Mouse (Mus musculus): ENCODE data around the gene Med22. TPM values are rescaled to one million over a fixed set of nuclear protein-coding genes. Genes with fewer than 3 reads are reported as not detected.

Med22 gene
- polyA plus RNA-seq, 1 experiment from 2014 or later = 77.3 TPM

DNA sequence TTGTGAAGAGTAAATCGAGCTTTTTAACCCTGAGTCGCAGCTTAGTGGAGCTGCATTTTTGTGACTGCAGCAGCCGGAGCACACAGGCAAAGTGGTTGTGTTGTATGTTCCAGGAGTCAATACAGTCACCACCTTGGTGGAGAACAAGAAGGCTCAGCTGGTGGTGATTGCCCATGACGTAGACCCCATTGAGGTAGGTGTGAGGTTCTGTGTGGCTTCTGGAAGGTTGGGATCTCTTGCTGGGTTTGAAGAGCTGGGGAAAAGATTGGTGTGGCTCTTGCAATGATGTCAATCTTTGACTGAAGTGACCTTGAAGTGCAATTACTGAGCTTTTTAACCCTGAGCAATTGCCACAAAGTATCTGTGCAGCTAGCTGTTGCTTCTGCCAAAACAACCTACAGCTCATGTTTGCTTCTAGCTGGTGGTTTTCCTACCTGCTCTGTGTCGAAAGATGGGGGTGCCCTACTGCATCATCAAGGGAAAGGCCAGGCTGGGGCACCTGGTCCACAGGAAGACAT is 1.8 kb upstream of the Med22 start:
- ATAC-seq (ENCODE audit: low FRiP score) (no peak), DNase-seq (ENCODE audit: low spot score) (no peak)
- H3K9me3 ChIP-seq (ENCODE audit: control insufficient read depth, low read length) = no peaks in the 10 kb centered on the region
- H3K27ac ChIP-seq (ENCODE audit: low read depth, low read length) = no peak overlapping the region
- peak overlapping the region; percentile 89 for H3K4me3 ChIP-seq (ENCODE audit: low read depth, low read length)
- H3K4me2 ChIP-seq (replicated peaks; ENCODE audit: low read depth, low read length) = peak overlapping the region; percentile 98
- H3K4me1 ChIP-seq (replicated peaks; ENCODE audit: control insufficient read depth, insufficient read depth, low read length) = peaks cover 14% of the 10 kb centered on the region
- peak overlapping the region; percentile 92 for H3K9ac ChIP-seq (ENCODE audit: low read depth, low read length)
- 78% methylated on average over 5 of the region's 5 CpGs for WGBS
- no peaks in the 10 kb centered on the region for H3K27me3 ChIP-seq (ENCODE audit: control insufficient read depth, insufficient read depth, low read length)
- H3K36me3 ChIP-seq (ENCODE audit: control insufficient read depth, insufficient read depth, low read length) = peaks cover 14% of the 10 kb centered on the region

DNA sequence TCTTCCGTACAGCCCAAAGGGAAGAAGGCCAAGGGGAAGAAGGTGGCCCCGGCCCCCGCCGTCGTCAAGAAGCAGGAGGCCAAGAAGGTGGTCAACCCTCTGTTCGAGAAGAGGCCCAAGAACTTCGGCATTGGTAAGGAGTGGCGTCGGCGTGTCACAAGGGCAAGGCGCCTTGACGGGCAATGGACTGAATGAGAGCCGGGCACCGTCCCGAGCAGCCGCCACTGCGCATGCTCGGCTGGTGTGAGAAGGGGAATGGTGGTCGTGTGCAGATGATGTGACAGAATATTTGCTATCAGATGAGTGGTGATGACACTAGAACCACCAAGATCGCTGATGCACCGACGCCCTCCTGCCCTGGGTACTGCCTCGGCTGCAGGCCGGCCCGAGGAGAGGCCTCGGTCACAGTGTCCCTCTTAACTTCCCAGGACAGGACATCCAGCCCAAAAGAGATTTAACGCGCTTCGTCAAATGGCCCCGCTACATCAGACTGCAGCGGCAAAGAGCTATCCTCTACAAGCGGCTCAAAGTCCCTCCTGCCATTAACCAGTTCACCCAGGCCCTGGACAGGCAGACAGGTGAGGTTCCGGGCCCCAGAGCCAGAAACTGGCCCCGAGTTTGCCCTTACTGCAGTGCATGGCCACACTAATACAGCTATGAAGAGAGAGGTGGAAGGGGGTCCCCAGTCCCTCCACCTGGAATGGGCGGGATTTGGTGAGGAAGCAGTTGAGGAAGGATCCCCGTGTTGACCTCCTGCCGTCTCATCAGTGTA is 703 bp upstream of the Med22 start:
- H3K4me2 ChIP-seq (replicated peaks; ENCODE audit: low read depth, low read length) = peak overlapping the region; percentile 98
- peak; percentile 51 for ATAC-seq (ENCODE audit: low FRiP score)
- no peaks in the 10 kb centered on the region for H3K9me3 ChIP-seq (ENCODE audit: control insufficient read depth, low read length)
- no peaks in the 10 kb centered on the region for H3K27me3 ChIP-seq (ENCODE audit: control insufficient read depth, insufficient read depth, low read length)
- H3K27ac ChIP-seq (ENCODE audit: low read depth, low read length) = peak overlapping the region; percentile 87
- DNase-seq (ENCODE audit: low spot score) = peak; percentile 82
- peak overlapping the region; percentile 89 for H3K4me3 ChIP-seq (ENCODE audit: low read depth, low read length)
- H3K36me3 ChIP-seq (ENCODE audit: control insufficient read depth, insufficient read depth, low read length) = peaks cover 14% of the 10 kb centered on the region
- 2% methylated on average over 37 of the region's 37 CpGs for WGBS
- peak overlapping the region; percentile 92 for H3K9ac ChIP-seq (ENCODE audit: low read depth, low read length)
- H3K4me1 ChIP-seq (replicated peaks; ENCODE audit: control insufficient read depth, insufficient read depth, low read length) = peaks cover 11% of the 10 kb centered on the region

DNA sequence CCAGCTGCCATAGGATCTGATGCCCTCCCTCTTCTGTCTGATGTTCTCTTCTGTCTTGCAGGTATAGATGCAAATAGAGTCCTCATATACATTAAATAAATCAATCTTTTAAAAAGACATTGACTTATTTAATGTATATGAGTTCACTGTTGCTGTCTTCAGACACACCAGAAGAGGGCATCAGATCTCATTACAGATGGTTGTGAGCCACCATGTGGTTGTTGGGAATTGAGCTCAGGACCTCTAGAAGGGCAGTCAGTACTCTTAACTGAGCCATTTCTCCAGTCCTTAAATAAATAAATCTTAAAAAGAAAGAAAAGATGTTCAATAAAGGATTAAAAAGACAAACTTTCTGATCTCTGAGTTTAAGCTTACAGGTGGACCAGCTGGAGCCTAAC is 1.1 kb downstream of the Med22 start:
- Histone ChIP-seq H3K27me3 (ENCODE audit: control insufficient read depth, insufficient read depth, low read length) (no peaks in the 10 kb centered on the region), H3K9ac (ENCODE audit: low read depth, low read length) (peak overlapping the region; percentile 92), H3K36me3 (ENCODE audit: control insufficient read depth, insufficient read depth, low read length) (peaks cover 14% of the 10 kb centered on the region), H3K4me3 (ENCODE audit: low read depth, low read length) (peak overlapping the region; percentile 89), H3K4me1 (replicated peaks; ENCODE audit: control insufficient read depth, insufficient read depth, low read length) (peaks cover 11% of the 10 kb centered on the region), H3K4me2 (replicated peaks; ENCODE audit: low read depth, low read length) (peak overlapping the region; percentile 52), H3K9me3 (ENCODE audit: control insufficient read depth, low read length) (no peaks in the 10 kb centered on the region), H3K27ac (ENCODE audit: low read depth, low read length) (no peak overlapping the region)
- ATAC-seq (ENCODE audit: low FRiP score) (no peak), DNase-seq (ENCODE audit: low spot score) (no peak)

DNA sequence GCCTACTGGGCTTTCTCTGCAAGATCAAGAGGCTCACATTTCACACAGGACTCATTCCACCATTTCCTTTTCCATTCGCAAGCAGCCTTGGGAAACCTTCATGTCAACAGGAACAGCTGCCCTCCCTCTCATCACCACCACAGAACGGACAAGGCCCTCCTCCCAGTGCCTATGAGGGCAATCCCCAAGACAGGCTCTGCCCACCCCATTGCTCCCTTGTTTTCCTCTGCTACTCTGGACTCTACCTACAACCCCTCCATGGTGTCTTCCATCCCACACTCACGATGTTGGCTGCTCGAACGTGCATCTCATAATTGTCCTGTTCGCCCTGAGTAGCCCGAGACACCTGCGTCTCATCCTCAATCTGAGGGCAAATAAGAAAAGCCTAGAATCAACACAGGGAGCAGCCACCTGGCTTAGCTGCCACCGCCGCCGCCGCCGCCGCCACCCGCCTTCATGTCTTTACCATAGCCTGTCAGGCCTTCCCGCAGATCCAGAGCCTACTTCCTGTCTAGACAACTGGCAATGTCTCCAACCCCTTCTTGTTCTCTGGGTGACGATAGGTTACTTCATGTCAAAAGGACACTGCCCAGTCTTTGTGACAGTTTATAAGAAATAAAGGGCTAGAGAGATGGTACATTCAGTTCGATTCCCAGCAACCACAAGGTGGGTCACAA is 1.6 kb downstream of the Med22 start:
- Histone ChIP-seq H3K27ac (ENCODE audit: low read depth, low read length) (no peak overlapping the region), H3K4me2 (replicated peaks; ENCODE audit: low read depth, low read length) (peak overlapping the region; percentile 52), H3K36me3 (ENCODE audit: control insufficient read depth, insufficient read depth, low read length) (peaks cover 13% of the 10 kb centered on the region), H3K9ac (ENCODE audit: low read depth, low read length) (peak overlapping the region; percentile 17; the same call in 1 of the 2 replicates), H3K4me3 (ENCODE audit: low read depth, low read length) (peak overlapping the region; percentile 89; the same call in 1 of the 2 replicates), H3K9me3 (ENCODE audit: control insufficient read depth, low read length) (no peaks in the 10 kb centered on the region), H3K4me1 (replicated peaks; ENCODE audit: control insufficient read depth, insufficient read depth, low read length) (peaks cover 12% of the 10 kb centered on the region), H3K27me3 (ENCODE audit: control insufficient read depth, insufficient read depth, low read length) (no peaks in the 10 kb centered on the region)
- 87% methylated on average over 18 of the region's 18 CpGs for whole genome bisulfite sequencing
- DNase-seq (ENCODE audit: low spot score) = no peak
- no peak for ATAC-seq (ENCODE audit: low FRiP score)

DNA sequence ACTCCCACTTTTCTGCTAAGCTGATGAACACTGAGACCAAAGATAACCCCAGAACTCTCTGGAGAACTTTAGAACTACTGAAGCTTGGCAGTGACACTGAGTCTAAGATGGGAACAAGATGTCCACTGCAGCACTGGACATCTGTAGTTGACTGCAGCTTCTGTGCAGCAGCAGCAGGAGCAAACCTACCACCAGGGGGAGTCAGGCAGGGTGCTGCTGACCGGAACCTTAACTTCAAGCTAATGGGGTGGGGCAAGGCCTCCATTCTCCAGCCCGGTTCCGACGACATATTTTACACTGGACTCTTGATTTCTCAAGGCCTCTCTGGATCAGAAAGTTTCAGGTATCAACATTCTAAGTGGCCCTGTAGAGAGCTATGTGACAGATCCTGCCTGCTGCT is 3.4 kb downstream of the Med22 start:
- peaks cover 5% of the 10 kb centered on the region for H3K36me3 ChIP-seq (ENCODE audit: control insufficient read depth, insufficient read depth, low read length)
- 76% methylated on average over 4 of the region's 4 CpGs for WGBS
- DNase-seq (ENCODE audit: low spot score) = peak; percentile 68
- no peak overlapping the region for H3K4me3 ChIP-seq (ENCODE audit: low read depth, low read length)
- no peak for ATAC-seq (ENCODE audit: low FRiP score)
- no peaks in the 10 kb centered on the region for H3K9me3 ChIP-seq (ENCODE audit: control insufficient read depth, low read length)
- no peak overlapping the region for H3K4me2 ChIP-seq (replicated peaks; ENCODE audit: low read depth, low read length)
- no peak overlapping the region for H3K9ac ChIP-seq (ENCODE audit: low read depth, low read length)
- H3K27ac ChIP-seq (ENCODE audit: low read depth, low read length) = no peak overlapping the region
- no peaks in the 10 kb centered on the region for H3K27me3 ChIP-seq (ENCODE audit: control insufficient read depth, insufficient read depth, low read length)
- H3K4me1 ChIP-seq (replicated peaks; ENCODE audit: control insufficient read depth, insufficient read depth, low read length) = peaks cover 11% of the 10 kb centered on the region

DNA sequence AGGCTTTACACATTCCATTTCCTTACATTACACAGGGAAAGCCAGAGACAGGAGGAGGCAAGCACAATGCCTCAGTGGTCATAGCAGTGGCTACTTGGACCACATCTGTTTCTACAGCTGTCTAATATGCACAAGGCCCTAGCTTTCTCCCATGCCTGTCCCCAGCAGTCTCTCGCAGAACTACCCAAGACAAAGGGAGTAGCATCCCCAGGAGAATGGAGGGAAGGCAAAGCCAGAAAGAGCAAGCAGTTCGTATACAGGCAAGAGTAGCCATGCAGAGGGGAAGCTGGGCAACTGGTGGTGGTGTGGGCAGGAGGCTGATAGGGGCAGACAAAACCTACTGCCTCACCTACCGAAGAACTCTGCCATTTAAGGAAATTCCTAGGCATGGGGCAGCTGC is 4.0 kb downstream of the Med22 start:
- Histone ChIP-seq H3K4me3 (ENCODE audit: low read depth, low read length) (no peak overlapping the region), H3K4me1 (replicated peaks; ENCODE audit: control insufficient read depth, insufficient read depth, low read length) (peaks cover 12% of the 10 kb centered on the region), H3K27me3 (ENCODE audit: control insufficient read depth, insufficient read depth, low read length) (no peaks in the 10 kb centered on the region), H3K9ac (ENCODE audit: low read depth, low read length) (no peak overlapping the region), H3K27ac (ENCODE audit: low read depth, low read length) (no peak overlapping the region), H3K4me2 (replicated peaks; ENCODE audit: low read depth, low read length) (no peak overlapping the region), H3K36me3 (ENCODE audit: control insufficient read depth, insufficient read depth, low read length) (peaks cover 3% of the 10 kb centered on the region; the same call in 1 of the 2 replicates), H3K9me3 (ENCODE audit: control insufficient read depth, low read length) (no peaks in the 10 kb centered on the region)
- DNase-seq (ENCODE audit: low spot score) = no peak
- 91% methylated on average over 3 of the region's 3 CpGs for WGBS
- no peak for ATAC-seq (ENCODE audit: low FRiP score)

DNA sequence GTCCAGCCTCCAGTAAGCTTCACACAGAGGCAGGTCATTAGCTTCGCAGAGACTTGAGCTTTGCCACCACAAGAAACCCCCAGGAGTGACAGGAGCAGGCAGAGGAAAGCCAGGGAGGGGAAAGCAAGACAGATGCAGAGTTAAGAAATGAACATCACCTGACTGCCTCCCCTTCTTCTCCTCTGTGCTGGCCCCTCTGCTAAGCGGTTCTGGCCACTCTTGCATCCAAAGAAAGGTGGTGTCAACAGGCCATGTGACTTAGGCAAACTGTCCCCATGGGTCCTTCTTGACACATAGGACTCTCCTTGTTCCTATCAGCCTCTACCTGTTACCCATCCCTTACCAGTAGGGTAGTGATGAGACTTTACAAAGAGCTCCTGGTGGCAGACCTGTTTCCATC is 4.5 kb downstream of the Med22 start:
- no peak for ATAC-seq (ENCODE audit: low FRiP score)
- no peak overlapping the region for H3K9ac ChIP-seq (ENCODE audit: low read depth, low read length)
- peaks cover 3% of the 10 kb centered on the region; the same call in 1 of the 2 replicates for H3K36me3 ChIP-seq (ENCODE audit: control insufficient read depth, insufficient read depth, low read length)
- no peaks in the 10 kb centered on the region for H3K9me3 ChIP-seq (ENCODE audit: control insufficient read depth, low read length)
- no peak for DNase-seq (ENCODE audit: low spot score)
- H3K27ac ChIP-seq (ENCODE audit: low read depth, low read length) = no peak overlapping the region
- no peak overlapping the region for H3K4me3 ChIP-seq (ENCODE audit: low read depth, low read length)
- no peak overlapping the region for H3K4me2 ChIP-seq (replicated peaks; ENCODE audit: low read depth, low read length)
- peaks cover 12% of the 10 kb centered on the region for H3K4me1 ChIP-seq (replicated peaks; ENCODE audit: control insufficient read depth, insufficient read depth, low read length)
- 85% methylated on average over 2 of the region's 2 CpGs for WGBS
- H3K27me3 ChIP-seq (ENCODE audit: control insufficient read depth, insufficient read depth, low read length) = no peaks in the 10 kb centered on the region

DNA sequence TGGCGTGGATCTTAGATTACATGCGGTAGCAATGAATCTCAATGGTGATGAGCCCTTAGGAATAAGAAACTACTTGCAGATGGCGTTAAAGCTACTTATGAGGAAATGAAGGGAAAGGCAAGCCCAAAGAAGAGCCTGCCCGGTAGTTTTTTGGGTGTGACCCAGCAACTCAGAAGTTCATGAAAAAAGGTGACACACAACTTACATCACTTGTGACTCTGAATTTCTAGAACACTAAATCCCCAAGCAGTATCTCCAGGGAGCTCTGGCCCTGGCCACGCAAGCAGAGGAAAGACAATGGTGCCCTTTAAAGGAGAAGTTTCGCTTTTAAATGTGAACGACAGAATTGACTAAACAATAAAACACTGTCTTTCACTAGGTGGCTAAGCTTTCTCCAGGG is 7.2 kb downstream of the Med22 start:
- Histone ChIP-seq H3K4me3 (ENCODE audit: low read depth, low read length) (peak overlapping the region; percentile 85), H3K9me3 (ENCODE audit: control insufficient read depth, low read length) (no peaks in the 10 kb centered on the region), H3K27me3 (ENCODE audit: control insufficient read depth, insufficient read depth, low read length) (no peaks in the 10 kb centered on the region), H3K36me3 (ENCODE audit: control insufficient read depth, insufficient read depth, low read length) (peaks cover 11% of the 10 kb centered on the region; the same call in 1 of the 2 replicates), H3K9ac (ENCODE audit: low read depth, low read length) (peak overlapping the region; percentile 78), H3K4me1 (replicated peaks; ENCODE audit: control insufficient read depth, insufficient read depth, low read length) (peaks cover 8% of the 10 kb centered on the region; the same call in 1 of the 2 replicates), H3K4me2 (replicated peaks; ENCODE audit: low read depth, low read length) (peak overlapping the region; percentile 59), H3K27ac (ENCODE audit: low read depth, low read length) (peak overlapping the region; percentile 86)
- no peak for ATAC-seq (ENCODE audit: low FRiP score)
- WGBS = 14% methylated on average over 7 of the region's 7 CpGs
- no peak for DNase-seq (ENCODE audit: low spot score)

All from hindbrain, embryonic 11.5 days (tissue).